Comparison of ENCODE assay signal across 8 mouse cellular contexts in genomic region chr17:43018071-43018470, GRCm38 (mm10). TPM values are rescaled to one million over a fixed set of nuclear protein-coding genes. Genes with fewer than 3 reads are reported as not detected.
DNase-seq lines count a peak whose midpoint lies in the region; ATAC-seq lines count a peak whose summit lies in the region.

No protein-coding gene starts in this region.

- peak overlapping the region; percentile 58 for H3K4me3 ChIP-seq in heart, embryonic 11.5 days (ENCODE audit: low read depth, low read length)
- peak overlapping the region; percentile 38 for H3K4me3 ChIP-seq in brown adipose tissue, adult 24 weeks (ENCODE audit: insufficient read depth, low read depth, low read length)
- peak overlapping the region; percentile 82 for H3K4me3 ChIP-seq in hindbrain, embryonic 12.5 days
- peak overlapping the region; percentile 90 for H3K4me3 ChIP-seq in midbrain, embryonic 10.5 days

- no peaks in the 10 kb centered on the region for H3K4me1 ChIP-seq in heart, embryonic 11.5 days (ENCODE audit: control insufficient read depth, insufficient read depth, low read length)
- H3K4me1 ChIP-seq in brown adipose tissue, adult 24 weeks (ENCODE audit: control insufficient read depth, insufficient read depth, insufficient read length, low read length): no peaks in the 10 kb centered on the region
- peaks cover 11% of the 10 kb centered on the region for H3K4me1 ChIP-seq in hindbrain, embryonic 12.5 days
- peaks cover 17% of the 10 kb centered on the region for H3K4me1 ChIP-seq in midbrain, embryonic 10.5 days

- no peaks in the 10 kb centered on the region for H3K36me3 ChIP-seq in heart, embryonic 11.5 days (ENCODE audit: control insufficient read depth, insufficient read depth, low read length)
- peaks cover 10% of the 10 kb centered on the region; the same call in 1 of the 2 replicates for H3K36me3 ChIP-seq in hindbrain, embryonic 12.5 days
- peaks cover 26% of the 10 kb centered on the region for H3K36me3 ChIP-seq in midbrain, embryonic 10.5 days

- no peak overlapping the region; the same call in 1 of the 2 replicates for H3K9ac ChIP-seq in heart, embryonic 11.5 days (ENCODE audit: low read depth, low read length)
- peak overlapping the region; percentile 95 for H3K9ac ChIP-seq in hindbrain, embryonic 12.5 days

- H3K27ac ChIP-seq in heart, embryonic 11.5 days (ENCODE audit: low read depth, low read length): no peak overlapping the region
- H3K27ac ChIP-seq in brown adipose tissue, adult 24 weeks (replicated peaks; ENCODE audit: low read depth, low read length): no peak overlapping the region
- H3K27ac ChIP-seq in hindbrain, embryonic 12.5 days: peak overlapping the region; percentile 95
- peak overlapping the region; percentile 94 for H3K27ac ChIP-seq in midbrain, embryonic 10.5 days (replicated peaks)

- DNase-seq in heart, postnatal 4 days: no peak
- DNase-seq in midbrain, embryonic 10.5 days (ENCODE audit: low spot score): no peak
- DNase-seq in thymus, postnatal 36 days: no peak
- no peak for DNase-seq in ovary, postnatal 10 days (ENCODE audit: low spot score)

- no peaks in the 10 kb centered on the region for H3K9me3 ChIP-seq in heart, embryonic 11.5 days (replicated peaks; ENCODE audit: control insufficient read depth, low read length)
- H3K9me3 ChIP-seq in hindbrain, embryonic 12.5 days (replicated peaks): no peaks in the 10 kb centered on the region
- H3K9me3 ChIP-seq in midbrain, embryonic 10.5 days (replicated peaks): no peaks in the 10 kb centered on the region

- no peak for ATAC-seq in heart, embryonic 11.5 days (replicated peaks; ENCODE audit: insufficient number of reproducible peaks, low FRiP score, low TSS enrichment)
- ATAC-seq in hindbrain, embryonic 12.5 days (ENCODE audit: low FRiP score): no peak
- no peak for ATAC-seq in frontal cortex, adult (ENCODE audit: low TSS enrichment)

- H3K27me3 ChIP-seq in heart, embryonic 11.5 days (ENCODE audit: control insufficient read depth, insufficient read depth, low read length): no peaks in the 10 kb centered on the region
- H3K27me3 ChIP-seq in hindbrain, embryonic 12.5 days: no peaks in the 10 kb centered on the region
- H3K27me3 ChIP-seq in midbrain, embryonic 10.5 days (ENCODE audit: low read depth, poor library complexity, severe bottlenecking): no peaks in the 10 kb centered on the region

- H3K4me2 ChIP-seq in heart, embryonic 11.5 days: peak overlapping the region; percentile 100
- peak overlapping the region; percentile 77 for H3K4me2 ChIP-seq in hindbrain, embryonic 12.5 days (replicated peaks)

RNA-seq across cellular contexts. Expression of gene Tnfrsf21, which starts 1.7 kb away (rescaled TPM):
- polyA plus RNA-seq in heart, embryonic 11.5 days (2014; fragmentation: Nextera tagmentation; extraction: Ambion mirVana): 11.3 and 11.8 TPM in 2 replicates
- 10 to 100 TPM; 12.3 to 12.8 TPM for total RNA-seq in heart, postnatal 4 days (2021)
- polyA plus RNA-seq in brown adipose tissue, adult 24 weeks (2012; ENCODE audit: insufficient read depth, insufficient read length, missing spikeins): 4.4 and 7.8 TPM in 2 replicates
- 44.9 and 50.3 TPM in 2 replicates for polyA plus RNA-seq in hindbrain, embryonic 12.5 days (2016; fragmentation: Nextera tagmentation; extraction: Ambion mirVana)
- polyA plus RNA-seq in midbrain, embryonic 10.5 days (2016; fragmentation: Nextera tagmentation; extraction: Ambion mirVana): 25.4 and 29.1 TPM in 2 replicates

Comparison
In these comparisons a context has a peak if more than half of its experiments do, and no peak if none do; other contexts are left out.
1. H3K27ac ChIP-seq: peak in hindbrain, embryonic 12.5 days (single experiment) and midbrain, embryonic 10.5 days (single experiment); none in heart, embryonic 11.5 days (single experiment) and brown adipose tissue, adult 24 weeks (single experiment).
2. H3K4me3 ChIP-seq: peak in every context shown above with its lines; median percentile 90 in midbrain, embryonic 10.5 days; 82 in hindbrain, embryonic 12.5 days; 58 in heart, embryonic 11.5 days; 38 in brown adipose tissue, adult 24 weeks.